Mouse (Mus musculus) brain, adult 2 months (tissue): ENCODE results near the gene Wnk1.

Experiments
- DNase-seq: peaks from one replicate; pipeline ENCODE4 v3.0.0; 2011; ENCODE audit warnings: low read depth, low spot score

The Wnk1 gene

GRCm38 (mm10) chr6:119903081-119903789 is 135.2 kb downstream of the Wnk1 start:
- DNase-seq, result no peak

GRCm38 (mm10) chr6:119902204-119903080 is 136.0 kb downstream of the Wnk1 start, which contains the start of gene Rad52:
Gene Rad52 (plus strand): TSS chr6:119902698.
- DNase-seq, result peak; percentile 98

DNA sequence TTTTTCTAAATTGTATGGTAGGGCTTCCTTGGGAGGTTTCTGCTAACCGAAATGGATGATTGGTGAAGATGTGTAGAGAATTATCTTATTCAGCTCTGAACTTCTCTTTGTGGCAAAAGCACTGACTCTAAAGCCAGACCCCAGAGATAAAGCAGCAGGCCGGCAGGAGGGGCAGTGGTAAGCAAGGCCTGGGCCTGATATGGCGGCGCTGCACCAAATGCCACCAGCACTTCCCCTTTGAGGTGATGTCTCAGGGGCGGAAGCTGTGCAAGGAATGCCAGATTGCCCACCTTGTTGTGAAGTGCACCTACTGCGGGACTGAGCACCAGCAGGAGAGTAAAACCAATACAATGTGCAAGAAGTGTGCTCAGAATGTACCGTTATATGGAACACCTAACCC is 145.8 kb downstream of the Wnk1 start:
- no peak for DNase-seq

- peak; percentile 38 for DNase-seq
These were observed 155.3 kb downstream of the Wnk1 start for GRCm38 (mm10) chr6:119883151-119883550.
